Mouse (Mus musculus) right cerebral cortex, adult 2 months (tissue): ENCODE measurements around the gene Arhgap22.
A peak's percentile ranks its signal among the peaks of the same experiment; 100 is the strongest.

Experiments used
- DNase-seq, 2 experiments: peaks; one replicate each; pipeline ENCODE4 v3.0.0; 2021 to 2022; ENCODE audit warnings: low spot score in 2 of 2

Gene Arhgap22

GRCm38 (mm10) chr14:33278374-33278773, 64.5 kb downstream of the Arhgap22 start:
- DNase-seq: no peak

- no peak for DNase-seq
Measured at GRCm38 (mm10) chr14:33280921-33281320, 67.1 kb downstream of the Arhgap22 start.

GRCm38 (mm10) chr14:33282447-33282846, 68.6 kb downstream of the Arhgap22 start:
- no peak for DNase-seq

- no peak for DNase-seq
Measured at GRCm38 (mm10) chr14:33287920-33288319, 74.1 kb downstream of the Arhgap22 start.

- DNase-seq: no peak
Measured at GRCm38 (mm10) chr14:33290038-33290437, 76.2 kb downstream of the Arhgap22 start.

- DNase-seq: no peak
Measured at GRCm38 (mm10) chr14:33294488-33294887, 80.7 kb downstream of the Arhgap22 start.

- DNase-seq: peak; percentile 59 to 80
Measured at GRCm38 (mm10) chr14:33296698-33297341, 83.0 kb downstream of the Arhgap22 start.

GRCm38 (mm10) chr14:33300591-33300990, 86.8 kb downstream of the Arhgap22 start:
- DNase-seq: no peak

- DNase-seq: peak; percentile 94 to 95
Measured at GRCm38 (mm10) chr14:33303348-33303819, 89.6 kb downstream of the Arhgap22 start.

GRCm38 (mm10) chr14:33305645-33306281, 91.9 kb downstream of the Arhgap22 start:
- DNase-seq: peak; percentile 21 to 37

GRCm38 (mm10) chr14:33310719-33311118, 96.9 kb downstream of the Arhgap22 start:
- no peak for DNase-seq

- no peak for DNase-seq
Measured at GRCm38 (mm10) chr14:33312309-33312708, 98.5 kb downstream of the Arhgap22 start.

GRCm38 (mm10) chr14:33313624-33314023, 99.8 kb downstream of the Arhgap22 start:
- peak; percentile 60 to 70 for DNase-seq

GRCm38 (mm10) chr14:33314160-33314559, 100.3 kb downstream of the Arhgap22 start:
- no peak for DNase-seq

GRCm38 (mm10) chr14:33315111-33315510, 101.3 kb downstream of the Arhgap22 start:
- no peak for DNase-seq

- DNase-seq: no peak
Measured at GRCm38 (mm10) chr14:33315771-33316170, 101.9 kb downstream of the Arhgap22 start.

GRCm38 (mm10) chr14:33317946-33318345, 104.1 kb downstream of the Arhgap22 start:
- DNase-seq: no peak

GRCm38 (mm10) chr14:33319541-33320521, 106.0 kb downstream of the Arhgap22 start:
- peak; percentile 53 to 68 for DNase-seq

- no peak for DNase-seq
Measured at GRCm38 (mm10) chr14:33320856-33321255, 107.0 kb downstream of the Arhgap22 start.

GRCm38 (mm10) chr14:33322661-33323088, 108.8 kb downstream of the Arhgap22 start:
- DNase-seq: peak; percentile 80 to 82

- DNase-seq: no peak
Measured at GRCm38 (mm10) chr14:33324556-33324955, 110.7 kb downstream of the Arhgap22 start.

- no peak for DNase-seq
Measured at GRCm38 (mm10) chr14:33328369-33328768, 114.5 kb downstream of the Arhgap22 start.
